Mouse (Mus musculus) spleen, adult 2 months (tissue): ENCODE results near the gene Mib2. TPM values are rescaled to one million over a fixed set of nuclear protein-coding genes. Genes with fewer than 3 reads are reported as not detected.
A peak's percentile ranks its signal among the peaks of the same experiment; 100 is the strongest.
"Not testable (repeated sequence)": the region's sequence is repeated elsewhere in the genome, so short reads cannot be mapped to it uniquely, and the experiment has no call there.

ENCODE experiments used
- DNase-seq, 2 experiments: peaks; one replicate each; pipeline versions ENCODE4 v3.0.0 to v3.0.0-alpha.2; 2012 to 2021; ENCODE audit warnings: low spot score in 2 of 2, low read depth in 1 of 2
- H3K27ac ChIP-seq: fragments of 200-500 bp; 2 replicates; pipeline ENCODE4 v1.5.1; 2012; ENCODE audit warnings: low read length, inconsistent platforms; ENCODE audit not compliant: insufficient read depth
- H3K27me3 ChIP-seq: fragments of 200-500 bp; 2 replicates; pipeline ENCODE4 v1.6.1; 2012; ENCODE audit warnings: mild to moderate bottlenecking, moderate library complexity, low read length, inconsistent platforms; ENCODE audit not compliant: control insufficient read depth, insufficient read depth
- H3K36me3 ChIP-seq: fragments of 200-500 bp; 2 replicates; pipeline ENCODE4 v1.6.1; 2012; ENCODE audit warnings: mild to moderate bottlenecking, low read length, inconsistent platforms; ENCODE audit not compliant: control insufficient read depth, insufficient read depth
- H3K4me1 ChIP-seq: fragments of 200-500 bp; 2 replicates; pipeline ENCODE4 v1.6.1; 2011; ENCODE audit warnings: inconsistent platforms; ENCODE audit not compliant: control insufficient read depth, insufficient read depth, insufficient read length
- H3K4me3 ChIP-seq: fragments of 200-500 bp; 2 replicates; pipeline ENCODE4 v1.5.1; 2011; ENCODE audit warnings: mild to moderate bottlenecking, inconsistent platforms; ENCODE audit not compliant: insufficient read depth, insufficient read length; ENCODE audit errors: extremely low read depth
- CTCF ChIP-seq: fragments of 200-500 bp; IDR thresholded peaks from 2 replicates; pipeline ENCODE4 v1.5.1; 2011; ENCODE audit warnings: mild to moderate bottlenecking, inconsistent platforms; ENCODE audit not compliant: insufficient read depth, insufficient read length, insufficient replicate concordance; ENCODE audit errors: extremely low read depth
- POLR2A ChIP-seq: fragments of 200-500 bp; IDR thresholded peaks from 2 replicates; pipeline ENCODE4 v1.6.1; 2011; ENCODE audit warnings: low read depth, low read length, inconsistent platforms
- WGBS: fragments of 180-500 bp; shearing (Covaris S2); methylation state at CpG from one replicate; pipeline ENCODE4 v1.1.7; 2018; 5-methylcytosine and 5-hydroxymethylcytosine counted together
- polyA plus RNA-seq: library from polyadenylated mRNA; depleted of rRNA; stranded (reverse); fragments of >200 nt; gene quantifications from 2 replicates; pipeline ENCODE4 v1.2.3, GENCODE M21; 2012

Mib2 gene
- polyA plus RNA-seq, 1 experiment = 56.8 TPM

DNA sequence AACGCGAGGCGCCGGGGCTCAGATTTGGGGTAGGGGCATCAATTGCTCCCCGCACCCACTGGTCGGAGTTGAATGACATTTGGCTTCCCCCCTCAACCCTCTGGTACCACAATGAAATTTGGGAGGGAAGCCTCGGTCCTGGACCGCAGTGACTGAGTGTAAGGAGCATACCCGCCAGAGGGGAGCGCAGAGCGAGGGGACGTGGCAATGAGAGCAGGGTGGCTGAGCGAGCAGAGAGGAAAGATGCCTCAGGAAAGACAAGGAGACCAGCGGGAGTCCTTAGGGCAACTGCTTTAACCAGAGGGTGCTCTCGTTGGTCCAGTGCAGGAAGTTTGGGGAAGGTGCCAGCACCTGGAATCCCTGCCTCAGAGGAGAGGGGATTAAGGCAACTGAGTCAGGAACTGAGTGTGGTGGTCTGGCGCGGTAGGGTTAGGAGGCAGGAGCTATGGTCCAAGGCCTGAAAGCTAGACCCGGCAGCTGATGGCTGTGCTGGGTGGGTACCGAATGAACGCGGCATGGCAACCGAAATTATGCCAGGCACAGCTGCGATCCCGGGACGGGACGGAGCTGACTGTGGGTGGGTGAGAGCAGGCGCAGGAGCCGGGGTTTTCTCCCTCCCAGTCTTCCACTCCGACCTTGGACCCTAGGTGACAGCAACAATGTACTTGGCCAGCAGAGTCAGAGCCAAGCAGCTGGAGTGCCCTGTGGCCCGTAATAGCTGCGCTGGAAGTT is 15.4 kb downstream of the Mib2 start:
- no peak for TF ChIP-seq POLR2A
- TF ChIP-seq CTCF = no peak
- DNase-seq = no peak
- Histone ChIP-seq H3K36me3 (peaks cover 24% of the 10 kb centered on the region), H3K27ac (peak overlapping the region; percentile 55; the same call in 1 of the 2 replicates), H3K4me1 (peaks cover 14% of the 10 kb centered on the region; the same call in 1 of the 2 replicates), H3K27me3 (peaks cover 12% of the 10 kb centered on the region; the same call in 1 of the 2 replicates), H3K4me3 (peak overlapping the region; percentile 35; the same call in 1 of the 2 replicates)
- 4% methylated on average over 31 of the region's 31 CpGs for whole genome bisulfite sequencing

DNA sequence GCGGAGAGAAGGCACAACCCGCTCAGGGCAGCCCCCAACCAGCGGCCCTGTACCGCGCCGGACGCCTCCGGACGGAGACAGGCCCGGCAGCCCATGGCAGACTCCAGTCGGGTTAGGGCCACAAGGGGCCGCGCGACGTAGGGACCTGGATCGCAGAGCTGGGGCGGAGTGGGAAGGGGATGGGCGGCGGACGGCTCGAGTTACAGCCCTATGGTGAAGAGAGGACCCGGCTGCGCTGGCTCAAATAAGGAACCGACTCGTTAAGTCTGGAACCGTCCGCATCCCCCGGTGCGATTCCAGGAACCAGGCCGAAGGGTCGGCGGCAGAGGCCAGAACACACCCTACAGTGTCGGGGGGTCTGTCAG is 15.9 kb downstream of the Mib2 start, which contains the start of gene Mmp23:
Gene Mmp23, minus strand, starts transcription at position 299 of the 365 bp plus-strand sequence.
- Histone ChIP-seq H3K4me3 (peak within 1 kb of the TSS; percentile 35), H3K36me3 (peaks cover 30% of the 10 kb centered on the region), H3K27me3 (peaks cover 12% of the 10 kb centered on the region; the same call in 1 of the 2 replicates), H3K4me1 (peaks cover 14% of the 10 kb centered on the region; the same call in 1 of the 2 replicates), H3K27ac (peak within 1 kb of the TSS; percentile 55)
- 3% methylated on average over 33 of the region's 33 CpGs for WGBS
- DNase-seq = no peak
- TF ChIP-seq POLR2A (no peak), CTCF (no peak)

DNA sequence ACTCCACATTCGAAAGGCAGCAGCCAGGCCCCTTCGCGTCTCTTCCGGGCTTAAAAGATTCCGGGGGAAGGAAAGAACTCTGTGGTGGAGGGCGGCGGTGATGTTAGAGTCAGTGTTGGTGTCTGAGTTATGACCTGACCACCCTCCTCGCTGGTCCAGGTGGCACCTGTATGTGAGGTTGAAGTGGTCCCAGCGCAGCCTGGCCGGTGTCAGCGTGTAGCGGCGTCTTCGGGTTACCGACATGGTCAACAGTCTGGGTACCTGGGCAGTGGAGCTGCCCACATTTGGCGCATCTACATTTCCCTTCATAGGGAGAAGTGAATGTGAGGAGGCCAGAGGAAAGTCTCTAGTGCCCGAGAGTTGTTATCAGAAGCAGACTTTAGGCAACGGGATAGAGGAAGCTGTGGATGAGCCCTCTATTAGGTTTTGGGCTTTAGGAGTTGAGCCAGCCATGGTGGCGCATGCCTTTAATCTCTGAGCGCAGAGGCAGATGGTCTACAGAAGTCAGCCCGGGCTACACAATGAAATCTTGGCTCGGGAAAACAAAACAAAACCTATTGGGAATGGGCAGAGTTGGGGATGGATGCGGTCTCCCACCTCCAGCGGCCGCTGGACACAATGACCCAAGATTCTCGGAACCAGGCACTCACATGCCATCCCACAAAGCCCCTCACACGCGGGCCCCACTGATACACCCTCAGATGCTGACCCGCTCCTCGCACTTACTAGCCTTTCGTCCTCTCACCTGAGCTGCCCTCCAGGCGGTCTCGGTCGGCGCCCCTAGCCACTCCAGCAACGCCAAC is 16.5 kb downstream of the Mib2 start:
- WGBS = 34% methylated on average over 36 of the region's 36 CpGs
- Histone ChIP-seq H3K4me3 (peak overlapping the region; percentile 25; the same call in 1 of the 2 replicates), H3K36me3 (peaks cover 35% of the 10 kb centered on the region), H3K27me3 (peaks cover 12% of the 10 kb centered on the region; the same call in 1 of the 2 replicates), H3K27ac (peak overlapping the region; percentile 55), H3K4me1 (peaks cover 14% of the 10 kb centered on the region; the same call in 1 of the 2 replicates)
- DNase-seq = no peak
- no peak for TF ChIP-seq CTCF
- no peak for TF ChIP-seq POLR2A

DNA sequence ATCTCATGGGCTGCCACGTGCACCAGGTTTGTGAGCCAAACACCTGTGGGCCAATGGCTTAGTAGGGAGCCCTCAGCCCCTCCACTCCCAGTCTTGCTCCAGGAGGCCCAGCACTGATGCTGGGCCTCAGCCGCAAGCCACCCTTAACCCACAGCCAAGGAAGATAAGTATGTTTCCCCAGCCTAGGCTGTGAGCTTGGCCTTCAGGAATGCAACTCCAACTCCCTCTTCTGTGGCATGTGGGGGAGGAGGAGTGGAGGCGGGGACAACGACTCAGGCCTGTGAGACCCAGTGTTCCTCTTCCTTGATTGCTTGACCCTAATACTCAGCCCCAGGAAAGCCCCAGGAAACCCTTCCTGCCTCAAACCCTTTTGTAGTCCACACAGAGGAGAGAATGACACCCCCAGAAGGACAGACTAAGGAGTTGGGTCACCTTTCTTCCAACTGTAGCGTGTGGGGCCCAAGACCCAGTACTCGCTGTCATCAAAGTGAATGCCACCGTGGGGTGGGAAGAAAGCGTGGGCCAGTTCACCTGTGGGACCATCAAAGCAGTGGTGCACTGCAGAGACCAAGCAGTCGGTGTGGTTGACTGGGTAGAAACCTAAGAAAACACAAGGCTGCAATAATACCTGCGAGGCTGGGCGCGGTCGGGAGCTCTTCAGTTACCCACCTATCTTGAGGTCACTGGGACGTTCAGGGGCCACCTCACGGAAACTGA is 17.3 kb downstream of the Mib2 start:
- H3K4me3 ChIP-seq = no peak overlapping the region
- peaks cover 12% of the 10 kb centered on the region; the same call in 1 of the 2 replicates for H3K27me3 ChIP-seq
- TF ChIP-seq CTCF (no peak), POLR2A (no peak)
- WGBS = 70% methylated on average over 15 of the region's 15 CpGs
- peaks cover 38% of the 10 kb centered on the region for H3K36me3 ChIP-seq
- no peak for DNase-seq
- H3K27ac ChIP-seq = peak overlapping the region; percentile 55
- H3K4me1 ChIP-seq = peaks cover 14% of the 10 kb centered on the region; the same call in 1 of the 2 replicates

DNA sequence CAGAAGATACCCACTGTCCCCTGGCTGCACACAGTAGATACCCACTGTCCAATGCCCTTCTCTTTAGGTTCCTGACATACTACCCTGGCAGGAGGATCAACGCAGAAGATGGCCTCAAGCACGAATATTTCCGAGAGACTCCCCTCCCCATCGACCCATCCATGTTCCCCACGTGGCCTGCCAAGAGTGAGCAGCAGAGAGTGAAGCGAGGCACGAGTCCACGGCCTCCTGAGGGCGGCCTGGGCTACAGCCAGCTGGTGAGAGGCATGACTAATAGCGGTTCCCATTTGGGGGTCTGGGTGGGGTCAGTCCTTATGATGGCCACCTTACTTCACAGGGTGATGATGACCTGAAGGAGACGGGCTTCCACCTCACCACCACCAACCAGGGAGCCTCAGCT is 19.6 kb downstream of the Mib2 start:
- no peak overlapping the region for H3K27ac ChIP-seq
- H3K27me3 ChIP-seq = peaks cover 11% of the 10 kb centered on the region; the same call in 1 of the 2 replicates
- no peak overlapping the region for H3K4me3 ChIP-seq
- H3K4me1 ChIP-seq = peaks cover 10% of the 10 kb centered on the region; the same call in 1 of the 2 replicates
- 96% methylated on average over 11 of the region's 11 CpGs for WGBS
- DNase-seq = no peak
- H3K36me3 ChIP-seq = peaks cover 43% of the 10 kb centered on the region
- TF ChIP-seq CTCF = no peak
- TF ChIP-seq POLR2A = no peak

DNA sequence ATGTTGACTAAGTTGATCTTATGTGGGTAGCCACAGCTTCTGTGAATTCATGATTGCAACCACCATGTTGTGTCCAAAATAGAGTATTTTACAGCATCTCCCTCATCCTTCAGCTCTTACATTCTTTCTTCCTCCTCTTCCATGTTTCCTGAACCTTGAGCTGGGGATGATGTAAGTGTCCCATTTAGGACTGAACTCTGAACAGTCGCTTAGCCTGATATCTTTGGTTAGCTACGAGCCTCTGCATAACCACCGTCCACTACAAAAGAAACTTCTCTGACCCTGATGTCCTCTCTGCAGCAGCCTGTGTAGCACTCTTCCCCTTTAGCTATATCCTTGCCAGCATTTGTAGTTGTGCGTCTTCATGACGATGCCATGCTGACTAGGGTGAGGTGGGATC is 23.3 kb downstream of the Mib2 start:
- WGBS = 96% methylated on average over 5 of the region's 5 CpGs
- no peak for DNase-seq
- H3K27ac ChIP-seq = no peak overlapping the region
- H3K4me1 ChIP-seq = no peaks in the 10 kb centered on the region
- H3K4me3 ChIP-seq = no peak overlapping the region
- no peaks in the 10 kb centered on the region for H3K27me3 ChIP-seq
- TF ChIP-seq CTCF (no peak), POLR2A (no peak)
- peaks cover 61% of the 10 kb centered on the region for H3K36me3 ChIP-seq

DNA sequence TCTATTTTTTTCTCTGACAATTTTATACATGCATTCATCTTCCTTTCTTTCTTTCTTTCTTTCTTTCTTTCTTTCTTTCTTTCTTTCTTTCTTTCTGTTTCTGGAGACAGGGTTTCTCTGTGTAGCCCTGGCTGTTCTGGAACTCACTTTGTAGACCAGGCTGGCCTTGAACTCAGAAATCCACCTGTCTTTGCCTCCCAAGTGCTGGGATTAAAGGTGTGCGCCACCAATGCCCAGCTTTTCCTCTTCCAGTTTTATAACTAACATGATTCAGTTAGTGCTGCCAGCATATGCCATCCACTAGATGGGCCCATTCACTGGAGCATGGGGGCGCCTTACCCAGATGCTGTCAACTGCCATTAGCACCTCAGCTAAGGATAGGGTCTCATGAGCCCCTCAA is 23.7 kb downstream of the Mib2 start, which contains the start of gene Gm10563:
Gene Gm10563, minus strand, starts transcription at position 101 of the 400 bp plus-strand sequence.
- WGBS = 92% methylated on average over 2 of the region's 2 CpGs
- H3K27ac ChIP-seq, DNase-seq, H3K4me1 ChIP-seq, H3K27me3 ChIP-seq, H3K4me3 ChIP-seq: not testable (repeated sequence)
- peaks cover 61% of the 10 kb centered on the region for H3K36me3 ChIP-seq
